Mouse (Mus musculus) brain, embryonic 14.5 days (tissue): ENCODE measurements around the gene Slc16a4. TPM values are rescaled to one million over a fixed set of nuclear protein-coding genes. Genes with fewer than 3 reads are reported as not detected.

Experiments
- DNase-seq: peaks from one replicate; pipeline ENCODE4 v3.0.0-alpha.2; 2011; ENCODE audit warnings: low read depth
- CTCF ChIP-seq: fragments of 200-500 bp; IDR thresholded peaks from 2 replicates; pipeline ENCODE4 v1.5.1; 2012; ENCODE audit warnings: inconsistent platforms, mild to moderate bottlenecking, moderate library complexity, borderline replicate concordance; ENCODE audit not compliant: insufficient read depth, insufficient read length; ENCODE audit errors: extremely low read depth
- POLR2A ChIP-seq: fragments of 200-500 bp; IDR thresholded peaks from 2 replicates; pipeline ENCODE4 v1.6.1; 2012; ENCODE audit warnings: mild to moderate bottlenecking, inconsistent platforms, borderline replicate concordance; ENCODE audit not compliant: poor library complexity, insufficient read depth, insufficient read length, severe bottlenecking; ENCODE audit errors: extremely low read depth
- polyA plus RNA-seq: library from polyadenylated mRNA; depleted of rRNA; stranded (reverse); fragments of >200 nt; gene quantifications from 2 replicates; pipeline ENCODE4 v1.2.3, GENCODE M21; 2012; rRNA removed

Slc16a4 gene
- polyA plus RNA-seq, 1 experiment, result 0.81 TPM

- TF ChIP-seq POLR2A (no peak), CTCF (no peak)
- peak; percentile 22 for DNase-seq
Measured at GRCm38 (mm10) chr3:107349006-107349405, 58.0 kb downstream of the Slc16a4 start.

- TF ChIP-seq POLR2A, result no peak
- DNase-seq, result peak; percentile 21
Measured at GRCm38 (mm10) chr3:107351706-107352105, 60.7 kb downstream of the Slc16a4 start.

- TF ChIP-seq CTCF (no peak), POLR2A (no peak)
- DNase-seq, result no peak
Measured at GRCm38 (mm10) chr3:107355618-107356260, 64.7 kb downstream of the Slc16a4 start.

- DNase-seq, result peak; percentile 81
- TF ChIP-seq CTCF (peak; percentile 87), POLR2A (no peak)
Measured at GRCm38 (mm10) chr3:107356964-107357441, 66.0 kb downstream of the Slc16a4 start.

GRCm38 (mm10) chr3:107357700-107358234 is 66.7 kb downstream of the Slc16a4 start:
- DNase-seq, result no peak
- TF ChIP-seq CTCF (no peak), POLR2A (no peak)

GRCm38 (mm10) chr3:107360341-107360740 is 69.3 kb downstream of the Slc16a4 start:
- TF ChIP-seq POLR2A, result no peak
- no peak for TF ChIP-seq CTCF
- no peak for DNase-seq

Other genes with a start within 250 kb of the Slc16a4 start
- gene Kcna2, start 190.1 kb upstream of the Slc16a4 start, polyA plus RNA-seq, result 1.6 and 3.9 TPM in 2 replicates
- gene Kcna10, start 108.2 kb upstream of the Slc16a4 start, polyA plus RNA-seq, result not detected in 2 replicates
- gene Cym, start 69.5 kb upstream of the Slc16a4 start, polyA plus RNA-seq, result 0.64 and 0.90 TPM in 2 replicates
- not detected in 2 replicates for gene A630076J17Rik, start 60.6 kb upstream of the Slc16a4 start, polyA plus RNA-seq
- 0.53 and 0.78 TPM in 2 replicates for gene Prok1, start 51.5 kb upstream of the Slc16a4 start, polyA plus RNA-seq
- 91.3 and 119 TPM in 2 replicates for gene Lamtor5, start 12.4 kb upstream of the Slc16a4 start, polyA plus RNA-seq
- gene Rbm15, start 42.4 kb downstream of the Slc16a4 start, polyA plus RNA-seq, result 5.2 and 8.3 TPM in 2 replicates
- gene Kcnc4, start 168.3 kb downstream of the Slc16a4 start, polyA plus RNA-seq, result 8.9 and 13.3 TPM in 2 replicates
- 37.6 and 40.2 TPM in 2 replicates for gene Slc6a17, start 226.8 kb downstream of the Slc16a4 start, polyA plus RNA-seq